Comparison of ENCODE assay signal across 8 mouse cellular contexts in the genomic region with DNA sequence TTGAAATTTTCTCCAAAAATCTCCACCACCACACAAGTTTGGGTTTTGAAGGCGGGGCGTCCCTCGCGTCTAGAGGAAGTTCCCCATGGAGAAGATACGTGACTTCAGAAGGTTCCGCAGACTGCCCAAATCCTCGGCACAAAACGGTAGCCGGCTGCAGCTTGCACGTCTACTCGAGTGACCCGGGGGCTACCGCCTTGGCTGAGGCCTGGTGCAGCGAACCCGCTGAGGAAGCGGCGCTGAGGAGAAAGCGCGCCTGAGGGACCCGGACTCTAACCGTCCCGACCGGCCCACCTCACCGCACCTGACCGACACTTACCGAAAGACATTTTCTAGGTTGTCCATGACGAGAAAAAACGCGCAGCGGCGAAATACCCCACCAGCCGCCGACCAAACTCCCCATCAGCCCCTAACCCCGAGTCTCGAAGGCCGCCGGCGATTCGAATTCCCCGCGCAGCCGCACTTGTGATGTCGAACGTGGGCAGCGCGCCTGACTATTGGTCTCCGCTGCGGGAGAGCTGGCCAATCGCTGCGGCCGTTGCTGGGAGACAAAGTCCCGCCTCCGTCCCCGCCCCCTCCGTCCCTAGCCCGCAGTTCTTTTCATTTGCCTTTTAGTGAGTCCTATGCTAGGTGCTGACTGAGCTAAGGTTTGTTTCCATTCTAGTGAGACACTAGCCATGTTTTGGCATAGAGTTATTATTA. TPM values are rescaled to one million over a fixed set of nuclear protein-coding genes. Genes with fewer than 3 reads are reported as not detected.
DNase-seq lines count a peak whose midpoint lies in the region; ATAC-seq lines count a peak whose summit lies in the region.

A gene (minus strand): TSS at position 465 of the 702 bp plus-strand sequence.

- H3K9ac ChIP-seq in hindbrain, embryonic 12.5 days, result peak within 1 kb of the TSS; percentile 53

- H3K27ac ChIP-seq in hindbrain, embryonic 12.5 days, result no peak within 1 kb of the TSS

- H3K4me2 ChIP-seq in hindbrain, embryonic 12.5 days (replicated peaks), result peak within 1 kb of the TSS; percentile 70

- H3K4me1 ChIP-seq in hindbrain, embryonic 12.5 days, result peaks cover 13% of the 10 kb centered on the region

- H3K36me3 ChIP-seq in hindbrain, embryonic 12.5 days, result 0 out of 2 replicates have a peak, but pooled peaks cover 5% of the 10 kb centered on the region

- H3K9me3 ChIP-seq in hindbrain, embryonic 12.5 days (replicated peaks), result no peaks in the 10 kb centered on the region

- no peaks in the 10 kb centered on the region for H3K27me3 ChIP-seq in hindbrain, embryonic 12.5 days

- H3K4me3 ChIP-seq in hindbrain, embryonic 12.5 days, result peak within 1 kb of the TSS; percentile 63

- peak; percentile 98 for ATAC-seq in hindbrain, embryonic 12.5 days (ENCODE audit: low FRiP score)

- peak; percentile 94 for DNase-seq in MN1 (ENCODE audit: low spot score)
- peak; percentile 89 for DNase-seq in cerebellum, adult 9-10 months
- peak; percentile 80 to 93 for DNase-seq in frontal cortex, adult 2 months (ENCODE audit: extremely low spot score in 1 of 2, low spot score in 1 of 2)
- peak; percentile 84 to 93 for DNase-seq in layer of hippocampus, postnatal 14 days (ENCODE audit: low spot score in 2 of 2)
- peak; percentile 96 for DNase-seq in lung, postnatal 14 days
- DNase-seq in retina, adult 2 months (ENCODE audit: low read depth, low spot score), result peak; percentile 71
- DNase-seq in thymus, postnatal 36 days, result peak; percentile 91 to 93

- WGBS in hindbrain, embryonic 12.5 days, result under 1% methylated on average over 56 of the region's 56 CpGs

RNA-seq across cellular contexts. Expression of the gene that starts here (rescaled TPM):
- polyA plus RNA-seq in frontal cortex, adult 2 months (2012; rRNA removed), result 0.34 and 0.82 TPM in 2 replicates
- polyA plus RNA-seq in hindbrain, embryonic 12.5 days (2016; fragmentation: Nextera tagmentation; extraction: Ambion mirVana), result 50.6 and 52.7 TPM in 2 replicates
- total RNA-seq in layer of hippocampus, postnatal 14 days (2021), result 1 to 10 TPM; 1.4 TPM

Comparison
In these comparisons a context has a peak if more than half of its experiments do, and no peak if none do; other contexts are left out.
1. RNA of the gene that starts here (polyA plus RNA-seq): 50.6 to 52.7 TPM in hindbrain, embryonic 12.5 days; 0.34 to 0.82 TPM in frontal cortex, adult 2 months; every median in the first group is over 10 times any median in the second.
2. Peak in DNase-seq in frontal cortex, adult 2 months; RNA of the gene not detected or under 1 TPM.
3. Peak in every context shown above with its lines, with median percentiles within 50 percentile points of each other: DNase-seq.